Mouse (Mus musculus) bone marrow, adult 2 months (tissue): ENCODE results near the gene A730009L09Rik.

Source experiments
- CTCF ChIP-seq: fragments of 200-500 bp; IDR thresholded peaks from 2 replicates; pipeline ENCODE4 v1.5.1; 2011; ENCODE audit warnings: low read length, control low read depth; ENCODE audit not compliant: control insufficient read depth, insufficient read depth
- POLR2A ChIP-seq: fragments of 200-500 bp; IDR thresholded peaks from 2 replicates; pipeline ENCODE4 v1.6.1; 2011; ENCODE audit warnings: low read depth, mild to moderate bottlenecking, control low read depth, low read length, borderline replicate concordance; ENCODE audit not compliant: control insufficient read depth

- TF ChIP-seq CTCF (no peak), POLR2A (no peak)
These were observed at the start of gene A730009L09Rik for GRCm38 (mm10) chr16:84514821-84515220.
